Mouse (Mus musculus) ZHBTc4 (cell line): ENCODE data around the gene Wee2.

Experiments used
- DNase-seq: peaks from one replicate; pipeline ENCODE4 v3.0.0-alpha.2; 2011; ENCODE audit warnings: low read depth, low spot score

The Wee2 gene

DNA sequence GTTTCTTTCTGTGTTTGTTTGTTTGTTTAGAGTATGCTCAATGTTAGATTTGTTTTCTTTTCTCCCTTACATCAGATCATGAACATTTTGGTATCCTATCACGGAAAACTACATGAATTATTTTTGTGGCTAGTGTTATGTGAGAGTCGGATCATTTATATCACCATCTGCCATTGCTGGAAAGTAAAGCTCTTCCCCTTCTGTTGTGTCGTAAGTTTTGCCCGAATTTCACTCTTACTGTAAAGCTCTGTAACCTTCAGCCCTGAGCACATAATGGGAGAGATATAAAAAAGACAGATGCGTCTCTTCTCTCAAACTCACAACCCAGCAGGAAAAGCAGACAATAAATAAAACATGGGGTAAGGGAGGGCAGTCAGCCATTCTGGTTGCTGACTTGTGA lies at the start of gene Wee2:
TSS of gene Wee2 (plus strand) at position 153 of the 400 bp plus-strand sequence.
- DNase-seq, result no peak

DNA sequence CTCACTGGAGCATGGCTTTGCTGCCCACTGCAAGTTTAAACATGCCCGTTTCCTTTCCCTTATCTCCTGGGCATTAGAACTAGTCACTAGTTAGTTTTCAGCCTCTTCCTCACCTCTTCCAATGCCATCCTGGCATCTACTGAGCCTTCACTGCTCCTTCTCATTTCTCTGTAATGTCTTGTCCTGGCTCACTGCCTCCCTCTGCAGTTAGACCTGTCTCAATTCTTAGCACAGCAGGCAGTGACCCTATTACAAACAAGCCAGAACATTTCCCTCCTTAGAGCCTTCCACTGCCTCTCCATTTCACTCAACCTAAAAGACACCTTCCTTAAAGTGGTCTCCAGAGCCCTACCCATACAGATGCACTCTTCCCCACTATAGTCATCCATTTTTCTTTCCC lies 47.9 kb upstream of the Wee2 start:
- DNase-seq, result no peak

DNA sequence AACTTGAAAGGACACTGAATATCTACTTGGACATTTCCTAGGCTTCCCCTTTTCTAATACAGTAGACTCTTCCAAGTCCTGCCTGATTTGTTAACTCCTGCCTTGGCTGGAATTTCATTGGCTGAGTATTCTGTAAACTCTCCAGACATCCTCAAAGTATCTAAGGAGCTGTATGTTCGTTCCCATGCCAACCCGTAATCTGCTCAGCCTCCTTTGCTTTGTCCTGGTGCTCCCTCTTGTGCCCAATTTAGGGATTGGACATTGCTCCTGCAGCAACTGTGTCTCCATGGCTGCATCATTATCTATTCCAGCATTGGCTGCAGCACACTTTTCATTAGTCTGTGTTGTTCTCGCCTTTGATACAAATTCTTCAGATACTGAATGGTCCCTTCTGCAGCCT lies 45.7 kb upstream of the Wee2 start:
- peak; percentile 79 for DNase-seq

DNA sequence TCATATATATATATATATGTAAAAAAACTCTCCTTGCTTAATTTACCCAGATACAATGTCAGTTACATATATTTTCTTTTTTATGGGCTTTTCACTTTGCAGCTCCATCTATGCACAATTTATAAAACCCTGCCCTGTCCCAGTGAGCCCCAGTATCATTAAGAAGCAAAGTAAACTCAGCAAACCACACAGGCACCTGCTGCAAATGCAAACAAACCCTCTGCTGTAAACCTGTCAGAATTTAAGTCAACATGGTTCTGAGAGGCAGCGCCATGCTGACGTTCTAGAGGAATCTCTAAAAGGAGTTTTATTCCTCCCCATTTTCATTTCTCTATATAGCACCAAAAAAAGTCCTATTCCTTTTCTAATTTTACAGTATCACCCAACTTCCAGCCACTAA lies 36.9 kb upstream of the Wee2 start:
- DNase-seq, result no peak

DNA sequence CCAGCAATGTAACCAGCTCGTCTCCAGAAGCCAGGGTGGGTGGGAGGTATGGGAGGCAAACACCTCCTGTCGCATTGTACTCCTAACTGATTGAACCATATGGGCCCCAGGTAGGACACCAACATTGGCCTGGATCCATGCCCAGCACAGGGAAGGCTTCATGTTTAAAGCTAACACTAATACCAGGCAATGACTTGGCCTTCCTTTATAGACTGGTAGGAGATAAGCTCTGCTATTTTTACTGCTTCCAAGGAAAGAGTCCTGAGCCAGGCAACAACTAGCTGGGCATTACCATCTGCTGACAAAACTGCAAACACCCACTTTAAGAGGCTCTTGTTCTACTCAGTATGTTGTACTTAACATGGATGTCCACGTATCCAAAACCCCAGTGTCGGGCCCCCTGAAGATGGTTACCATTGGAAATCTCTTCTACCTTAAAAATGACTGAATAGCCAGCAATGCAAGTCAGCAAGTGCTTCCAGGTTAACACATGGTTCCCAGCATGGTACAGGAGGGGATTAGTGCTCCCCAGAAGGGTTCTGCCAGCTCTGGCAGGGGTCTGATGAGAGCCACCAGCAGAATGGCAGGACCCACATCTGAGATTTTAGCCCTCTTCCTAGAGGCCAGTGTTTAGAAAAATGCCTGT lies 35.1 kb upstream of the Wee2 start:
- DNase-seq, result no peak

DNA sequence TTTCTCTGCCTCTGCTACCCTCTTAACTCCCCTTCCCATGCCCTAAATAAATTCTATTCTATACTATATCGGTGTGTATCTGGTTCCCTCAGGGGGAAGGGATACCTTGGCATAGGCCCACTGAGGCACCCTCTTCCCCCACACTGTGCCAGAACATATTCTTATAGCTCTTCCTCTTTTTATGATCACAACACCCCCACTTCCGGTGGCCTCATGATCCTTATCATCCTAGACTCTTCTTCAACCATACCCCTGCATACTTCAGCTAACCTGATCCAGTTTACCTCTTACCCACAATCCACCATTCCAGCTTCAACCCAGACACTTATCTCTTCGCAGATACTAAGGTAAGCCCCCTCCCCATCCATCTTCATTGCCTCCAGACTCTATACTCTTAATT lies 27.8 kb upstream of the Wee2 start:
- no peak for DNase-seq

DNA sequence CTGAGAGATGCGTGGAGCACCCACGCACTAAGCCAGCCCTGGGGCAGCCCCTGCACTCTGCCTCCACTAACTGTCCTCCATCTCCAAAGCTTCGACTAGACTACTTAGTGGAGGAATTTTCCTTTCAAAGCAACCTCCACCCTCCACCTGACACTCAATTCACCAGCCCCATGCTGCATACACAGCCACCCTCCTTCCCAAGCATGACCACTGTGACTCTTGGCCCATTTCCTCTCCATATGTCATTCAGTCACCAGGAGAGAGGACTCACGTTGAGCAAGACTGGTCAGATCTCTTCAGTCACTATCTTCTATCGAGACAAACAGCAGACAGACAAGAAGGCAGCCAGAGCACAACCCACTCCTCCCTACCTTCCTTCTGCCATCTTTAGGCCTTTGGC lies 25.8 kb upstream of the Wee2 start:
- DNase-seq, result no peak

DNA sequence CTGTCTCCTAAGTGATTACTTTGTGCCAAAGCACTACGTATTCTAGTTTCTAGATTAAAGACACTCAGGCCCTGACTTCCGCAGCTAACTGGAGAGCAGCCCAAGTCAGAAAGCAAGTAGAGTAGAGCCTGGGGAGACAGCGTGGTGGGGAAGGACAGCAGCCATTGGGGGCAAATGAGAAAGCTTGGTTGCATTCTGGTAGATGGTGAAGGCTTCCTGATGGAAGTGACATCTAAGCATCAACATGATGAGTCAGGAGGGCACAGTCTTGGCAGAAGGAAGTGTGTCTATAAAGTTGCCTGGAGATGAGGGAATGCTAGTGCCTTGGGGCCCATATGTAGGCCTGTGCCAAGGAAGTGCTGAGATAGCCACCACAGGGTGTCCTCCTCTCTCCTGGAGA lies 25.3 kb upstream of the Wee2 start:
- no peak for DNase-seq

DNA sequence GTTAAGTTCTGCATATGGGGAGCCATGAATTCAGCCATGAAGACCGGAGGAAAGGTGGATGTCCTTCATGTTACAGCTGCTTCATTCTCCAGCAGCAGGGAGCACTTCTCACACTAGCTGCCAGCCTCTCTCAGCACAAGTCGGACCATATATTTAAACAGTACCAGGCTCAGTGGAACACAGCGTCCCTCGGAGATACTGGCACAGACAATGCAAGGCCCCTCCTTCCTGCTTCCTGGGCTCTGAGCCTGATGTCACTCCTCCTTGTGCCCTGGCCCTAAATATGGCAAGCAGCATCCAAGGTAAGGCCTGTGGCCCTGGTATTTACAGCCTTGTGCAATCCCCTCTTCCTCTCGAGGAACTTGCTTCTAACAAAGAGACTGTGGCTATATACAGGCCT lies 23.1 kb upstream of the Wee2 start:
- DNase-seq, result no peak

DNA sequence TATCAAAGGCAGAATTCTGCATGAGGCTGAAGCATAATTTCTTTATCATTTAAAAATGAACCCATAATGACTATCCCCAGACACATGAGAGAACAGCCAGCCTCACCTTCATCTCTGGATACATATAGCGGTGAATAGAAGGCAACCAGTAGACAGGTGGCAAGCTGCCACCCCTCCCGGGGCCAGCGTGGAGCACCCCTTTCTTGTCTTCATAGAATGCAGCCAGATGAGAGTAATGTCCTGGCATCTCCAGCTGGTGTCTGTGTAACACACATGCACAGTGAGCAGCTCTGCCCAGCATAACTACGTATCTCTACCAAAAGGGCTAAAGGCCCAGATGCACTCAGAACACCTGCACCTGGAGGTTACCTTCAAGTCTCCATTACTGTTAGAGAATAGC lies 20.5 kb upstream of the Wee2 start:
- DNase-seq, result no peak

DNA sequence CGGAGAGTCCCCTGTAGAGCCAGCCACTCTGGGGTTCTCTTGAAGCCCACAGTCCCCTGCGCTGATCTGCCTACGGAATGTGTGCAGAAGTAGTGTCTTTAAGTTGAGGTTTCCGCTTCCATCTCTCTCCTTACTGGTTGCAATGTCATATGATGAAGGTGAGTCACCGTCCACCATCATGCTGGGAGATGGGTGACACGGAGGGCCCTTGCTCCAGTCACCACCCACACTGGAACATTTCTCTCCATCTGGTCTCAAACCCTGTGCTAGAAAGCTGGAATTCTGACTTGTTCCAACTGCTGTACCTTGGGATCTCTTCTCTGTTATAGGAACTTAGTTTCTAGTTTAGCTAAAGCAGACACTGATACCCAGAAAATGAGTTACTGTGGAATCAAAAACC lies 17.8 kb upstream of the Wee2 start:
- DNase-seq, result no peak

DNA sequence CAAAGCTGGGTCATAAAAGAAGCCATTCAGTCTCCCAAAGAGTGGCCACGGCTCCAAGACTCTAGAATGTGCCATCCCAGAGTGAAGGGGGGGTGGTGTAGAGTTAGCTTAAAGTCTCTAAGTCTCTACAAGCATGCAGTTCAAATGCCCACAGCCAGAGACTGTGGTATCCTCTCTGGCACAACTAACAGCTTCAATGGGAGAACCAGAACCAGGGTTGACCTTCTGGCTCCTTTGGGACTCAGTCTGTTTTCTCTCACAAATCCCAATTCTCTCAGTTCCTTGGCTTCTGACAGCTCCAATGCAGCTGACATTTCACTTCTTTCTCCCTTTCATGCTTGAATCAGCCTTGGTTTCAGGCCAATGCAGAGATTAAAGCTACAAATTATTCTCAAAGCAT lies 15.9 kb upstream of the Wee2 start:
- no peak for DNase-seq

DNA sequence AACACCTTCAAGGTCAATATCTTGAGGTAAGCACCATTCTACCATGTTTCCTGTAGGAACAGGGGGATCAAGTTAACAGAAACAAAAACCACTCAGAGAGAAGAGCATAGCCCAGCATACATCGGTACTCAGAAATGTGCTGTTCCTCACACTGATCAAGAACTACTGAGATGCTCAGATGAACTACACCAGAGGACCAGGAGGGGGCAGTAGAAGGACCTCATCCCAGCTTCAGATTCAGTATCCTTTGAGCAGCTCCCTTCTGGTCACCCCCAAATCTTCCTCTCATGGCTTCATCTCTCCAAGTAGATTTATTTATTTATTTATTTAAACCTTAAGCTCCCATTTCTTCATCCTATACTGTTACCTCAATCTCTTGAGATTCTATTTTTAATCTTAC lies 15.1 kb upstream of the Wee2 start:
- peak; percentile 63 for DNase-seq

DNA sequence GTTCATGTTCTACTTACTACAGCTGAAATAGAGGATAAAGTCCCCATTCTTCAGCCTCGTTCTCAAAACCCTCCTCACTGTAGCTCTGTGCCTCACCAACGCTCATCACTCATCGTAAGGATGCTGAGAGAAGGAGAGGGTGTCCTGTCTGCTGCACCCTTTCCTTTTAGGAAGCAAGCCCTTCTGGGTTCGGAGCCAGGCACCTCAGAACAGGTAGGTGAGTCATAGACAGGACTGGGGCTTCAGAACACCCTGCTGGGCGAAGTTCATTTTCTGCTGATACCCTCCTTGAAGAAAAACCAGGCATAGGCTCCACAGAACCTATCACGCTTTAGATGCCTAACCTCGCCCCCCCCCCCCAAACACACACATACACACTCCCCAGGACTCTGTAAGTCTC lies 11.4 kb upstream of the Wee2 start:
- DNase-seq, result no peak

DNA sequence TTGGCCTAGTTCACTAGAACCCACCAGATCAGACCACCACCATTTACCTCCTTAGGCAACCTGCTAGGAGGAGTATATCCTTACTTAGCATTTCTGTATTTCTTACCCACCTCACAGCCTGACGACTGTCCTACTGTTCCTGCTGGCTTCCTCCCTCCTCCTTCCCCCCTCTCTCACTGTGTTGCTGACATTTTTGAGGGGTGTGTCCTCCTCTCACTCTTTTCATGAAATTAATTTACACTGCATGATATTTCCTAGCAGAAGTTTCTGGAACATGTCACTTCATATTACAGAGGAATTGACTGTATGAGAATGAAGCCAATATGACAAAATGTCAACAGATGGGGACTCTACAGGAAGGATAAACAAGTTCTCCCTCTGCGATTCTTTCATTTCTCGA lies 10.2 kb upstream of the Wee2 start:
- DNase-seq, result no peak

DNA sequence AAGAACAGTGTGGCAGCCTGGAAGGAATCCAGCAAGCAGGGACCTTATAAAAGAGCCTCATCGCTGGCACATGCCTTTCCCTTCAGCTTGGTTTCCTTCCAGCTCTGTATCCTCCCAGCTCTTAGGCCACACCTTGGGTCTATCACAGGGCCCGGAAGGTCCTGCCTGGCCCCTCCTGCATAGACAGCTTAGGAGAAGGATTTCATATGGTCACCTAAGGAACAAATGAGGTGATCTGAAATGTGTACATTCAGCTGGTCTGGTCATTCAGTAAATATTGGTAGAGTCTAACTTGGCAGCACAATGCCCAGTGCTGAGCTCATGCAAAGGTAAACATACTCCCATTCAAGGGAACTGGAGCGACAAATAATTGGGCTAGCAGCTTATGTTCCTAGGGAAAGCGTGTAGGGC lies 9.4 kb upstream of the Wee2 start:
- no peak for DNase-seq

DNA sequence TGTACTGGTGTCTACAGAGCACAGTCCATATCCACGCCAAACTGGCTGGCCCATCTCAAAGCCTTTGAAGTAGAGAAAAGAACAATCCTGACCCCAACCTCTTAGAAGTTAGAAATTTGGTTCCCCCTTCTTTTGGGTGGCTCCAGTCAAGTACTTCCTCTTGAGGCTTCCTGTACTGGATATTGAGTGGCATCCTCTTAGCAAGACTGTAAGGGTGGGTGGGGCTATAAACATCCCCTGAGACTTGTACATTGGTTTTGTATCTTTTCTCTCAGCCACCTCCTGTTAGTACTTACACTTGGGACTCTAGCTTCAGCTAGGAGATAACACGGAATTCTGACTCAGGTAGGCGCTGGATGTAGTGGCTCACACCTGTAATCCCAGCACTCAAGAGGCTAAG lies 8.6 kb upstream of the Wee2 start:
- DNase-seq, result no peak

DNA sequence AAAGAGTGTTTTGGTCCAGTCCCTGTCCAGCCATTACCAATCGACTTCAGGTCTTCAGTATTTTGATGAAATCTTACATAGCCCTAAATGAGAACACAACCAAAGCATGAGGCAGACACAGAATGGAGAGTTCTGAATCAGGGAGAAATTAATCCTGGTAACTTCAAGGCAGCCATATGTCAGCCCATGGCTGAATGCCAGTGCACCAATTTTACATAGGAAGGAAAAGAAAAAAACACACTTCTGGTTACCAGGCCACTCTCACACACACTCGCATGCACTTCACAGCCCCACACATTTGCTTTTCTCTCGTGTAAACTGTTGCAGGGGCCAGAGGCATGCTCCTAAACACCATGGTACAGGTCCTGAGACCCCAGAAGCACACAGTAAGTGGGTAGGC lies 8.0 kb upstream of the Wee2 start:
- DNase-seq, result no peak

DNA sequence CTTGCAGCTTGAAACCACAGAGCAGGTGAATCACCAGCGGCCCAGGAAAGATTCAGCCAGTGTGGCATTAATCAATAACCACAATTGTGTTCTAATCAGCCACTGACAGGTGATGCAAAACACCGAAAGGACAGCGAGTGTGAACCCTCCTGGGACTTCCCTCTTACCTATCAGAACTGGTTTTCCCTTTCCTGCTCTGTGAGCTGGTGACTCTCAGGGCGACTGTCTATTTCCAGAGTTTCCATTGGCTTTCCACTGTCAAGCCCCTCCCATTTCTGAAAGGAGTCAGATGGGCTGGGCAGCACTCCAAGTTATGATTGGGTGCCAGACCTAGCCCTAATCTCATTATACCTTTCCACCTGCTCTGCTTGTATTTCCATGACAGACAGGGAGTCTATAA lies 7.5 kb upstream of the Wee2 start:
- DNase-seq, result no peak

DNA sequence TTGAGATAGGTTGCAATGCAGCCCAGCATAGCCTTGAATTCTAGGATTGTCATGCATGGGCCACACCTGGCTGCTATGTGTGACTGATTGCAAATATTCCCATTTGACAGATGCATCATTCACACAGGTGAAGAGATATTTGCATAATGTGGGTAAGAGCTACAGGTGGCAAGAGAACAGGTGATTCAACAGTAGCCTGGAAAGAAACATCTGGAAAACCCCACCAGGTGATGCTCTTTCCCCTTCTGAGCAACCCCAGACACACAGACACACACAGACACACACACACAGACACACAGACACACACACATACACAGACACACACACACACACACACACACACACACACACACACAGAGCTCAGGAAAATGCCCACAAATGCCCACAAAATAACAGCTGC lies 7.1 kb upstream of the Wee2 start:
- no peak for DNase-seq

DNA sequence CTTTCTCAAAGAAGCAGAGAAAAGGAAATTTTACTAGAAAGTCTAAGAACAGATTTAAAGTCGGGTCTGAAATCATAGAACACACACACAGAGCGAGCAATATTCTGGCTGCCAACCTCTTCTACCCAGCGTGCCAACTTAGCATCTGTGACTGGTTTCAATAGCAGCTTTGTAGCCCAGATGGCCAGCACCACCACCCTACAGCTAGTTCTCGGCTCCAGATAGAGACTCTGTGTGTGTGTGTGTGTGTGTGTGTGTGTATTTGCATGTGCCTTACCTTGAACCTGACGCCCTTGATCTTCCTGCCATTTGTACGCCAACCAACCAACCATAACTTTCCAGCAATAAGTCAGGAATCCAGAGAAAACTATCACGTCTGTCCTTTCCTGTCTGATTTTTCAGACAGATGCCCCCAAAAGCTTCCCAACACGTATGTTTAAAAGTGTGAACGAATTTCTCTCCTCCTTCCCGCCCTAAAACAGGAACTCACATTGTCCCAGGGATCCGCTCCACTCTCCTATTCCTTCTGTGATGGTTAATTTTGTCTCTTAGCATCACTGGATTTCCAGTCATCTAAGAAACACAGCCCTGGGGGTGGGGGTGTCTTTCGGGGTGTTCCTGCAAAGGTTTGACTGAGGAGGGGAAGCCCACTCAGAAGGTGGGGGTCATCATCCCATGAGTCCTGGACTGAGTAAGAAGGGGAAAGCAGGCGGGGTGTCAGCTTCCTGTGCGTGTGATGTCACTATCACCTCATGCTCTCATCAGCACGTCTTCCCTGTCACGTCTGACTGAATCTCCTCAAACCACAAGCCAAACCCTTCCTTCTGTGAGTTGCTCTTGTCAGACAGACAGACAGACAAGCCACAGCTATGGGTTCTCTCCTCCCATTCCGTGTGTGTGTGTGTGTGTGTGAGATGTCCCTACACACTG lies 6.3 kb upstream of the Wee2 start:
- no peak for DNase-seq

DNA sequence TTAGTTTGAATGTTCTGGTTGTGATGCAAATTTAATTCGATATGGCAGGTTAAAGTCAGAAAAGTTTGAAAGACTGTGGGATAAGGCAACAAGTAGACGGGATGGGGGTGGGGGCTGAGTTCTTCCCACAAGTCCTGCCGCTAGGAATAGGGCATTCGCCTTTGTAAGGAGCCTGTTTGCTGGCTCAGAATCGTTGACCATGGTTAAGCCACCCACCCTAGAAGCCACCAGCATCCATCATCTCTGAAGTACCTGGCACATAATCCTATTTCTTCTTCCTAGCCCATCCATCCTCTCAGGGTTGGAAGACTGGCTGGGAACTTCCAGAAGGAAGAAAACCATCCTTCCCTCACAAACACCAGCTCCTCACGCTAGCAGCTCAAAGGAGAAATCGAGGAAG lies 4.2 kb upstream of the Wee2 start:
- peak; percentile 13 for DNase-seq
